In genomic region chr5:26535556-26535955, GRCm38 (mm10) we compare ENCODE assay signal across 8 mouse cellular contexts.
A peak's percentile ranks its signal among the peaks of the same experiment; 100 is the strongest.
DNase-seq lines count a peak whose midpoint lies in the region; ATAC-seq and TF ChIP-seq lines count a peak whose summit lies in the region.
"Had no signal": no experiment of that assay in that cellular context is flagged by ENCODE, and none has a peak within 500 bp of the region (broad histone marks: within the 10 kb centered on the region; RNA-seq: fewer than 3 reads in every experiment).

No protein-coding gene starts in this region.

- TF ChIP-seq POLR2A in kidney, adult 2 months (IDR thresholded peaks at IDR 0.05; ENCODE audit: low read depth, low read length) = no peak
- TF ChIP-seq POLR2A in cerebellum, adult 2 months (IDR thresholded peaks at IDR 0.05; ENCODE audit: borderline replicate concordance, insufficient read depth, low read length) = no peak

- no peak for TF ChIP-seq CTCF in kidney, adult 2 months (conservative IDR thresholded peaks at IDR 0.05; ENCODE audit: insufficient read depth, insufficient read length, low read depth, low read length)
- TF ChIP-seq CTCF in cerebellum, adult 2 months (IDR thresholded peaks at IDR 0.05; ENCODE audit: borderline replicate concordance, insufficient read depth, low read depth, low read length) = no peak

- 29% methylated on average over 6 of the region's 6 CpGs for WGBS in kidney, adult 2 months
- 62% methylated on average over 6 of the region's 6 CpGs for WGBS in cerebellum, adult 2 months

- no peak overlapping the region for H3K4me3 ChIP-seq in kidney, adult 2 months (ENCODE audit: insufficient read depth, low read depth, low read length)
- no peak overlapping the region for H3K4me3 ChIP-seq in cerebellum, adult 2 months (replicated peaks; ENCODE audit: insufficient read depth, low read depth, low read length)
- H3K4me3 ChIP-seq: hindbrain, embryonic 15.5 days had no signal

- no peak overlapping the region for H3K27ac ChIP-seq in kidney, adult 2 months (ENCODE audit: insufficient read depth, low read depth, low read length)
- no peak overlapping the region for H3K27ac ChIP-seq in cerebellum, adult 2 months (ENCODE audit: insufficient read depth, low read length)
- H3K27ac ChIP-seq: hindbrain, embryonic 15.5 days had no signal

- no peaks in the 10 kb centered on the region for H3K4me1 ChIP-seq in kidney, adult 2 months (ENCODE audit: control insufficient read depth, insufficient read depth, low read length)
- no peaks in the 10 kb centered on the region for H3K4me1 ChIP-seq in cerebellum, adult 2 months (ENCODE audit: control insufficient read depth, insufficient read depth, low read length)
- H3K4me1 ChIP-seq: hindbrain, embryonic 15.5 days had no signal

- H3K27me3 ChIP-seq in kidney, adult 2 months (replicated peaks; ENCODE audit: control insufficient read depth, insufficient read depth, low read length) = no peaks in the 10 kb centered on the region
- no peaks in the 10 kb centered on the region for H3K27me3 ChIP-seq in cerebellum, adult 2 months (ENCODE audit: control insufficient read depth, insufficient read depth, low read length)
- H3K27me3 ChIP-seq: hindbrain, embryonic 15.5 days had no signal

- no peaks in the 10 kb centered on the region for H3K36me3 ChIP-seq in kidney, adult 2 months (ENCODE audit: control insufficient read depth, insufficient read depth, low read length)
- H3K36me3 ChIP-seq: hindbrain, embryonic 15.5 days had no signal

- no peak for ATAC-seq in megakaryocyte-erythroid progenitor cell, adult 5-6 weeks (replicated peaks; ENCODE audit: low FRiP score, low TSS enrichment, poor library complexity, severe bottlenecking)

- peak; percentile 10 for DNase-seq in kidney, adult 2 months
- DNase-seq in kidney, adult 11 months = no peak
- DNase-seq in WW6 (ENCODE audit: low read depth, low spot score) = peak; percentile 14
- DNase-seq in embryo, embryonic 11 days = peak; percentile 77
- DNase-seq in mesoderm, embryonic 11.5 days (ENCODE audit: low read depth, low spot score) = peak; percentile 74
- DNase-seq in cerebellum, adult 2 months = no peak

Comparison
In these comparisons a context has a peak if more than half of its experiments do, and no peak if none do; other contexts are left out.
1. DNase-seq: peak in kidney, adult 2 months (single experiment), WW6 (single experiment), embryo, embryonic 11 days (single experiment) and mesoderm, embryonic 11.5 days (single experiment); none in kidney, adult 11 months (single experiment) and cerebellum, adult 2 months (0 of 2).